Mouse (Mus musculus): Measurements from ENCODE around the gene Lrpprc. TPM values are rescaled to one million over a fixed set of nuclear protein-coding genes. Genes with fewer than 3 reads are reported as not detected.

Lrpprc gene
- polyA plus RNA-seq, 1 experiment from 2014 or later, result 50.7 TPM

GRCm38 (mm10) chr17:84752286-84752685 is 38.3 kb downstream of the Lrpprc start:
- H3K9me3 ChIP-seq (ENCODE audit: control insufficient read depth, low read length), result no peaks in the 10 kb centered on the region
- H3K4me1 ChIP-seq (replicated peaks; ENCODE audit: control insufficient read depth, insufficient read depth, low read length), result peaks cover 24% of the 10 kb centered on the region
- no peak overlapping the region for H3K9ac ChIP-seq
- DNase-seq (ENCODE audit: low spot score), result no peak
- H3K27me3 ChIP-seq (ENCODE audit: control insufficient read depth, insufficient read depth, low read length), result no peaks in the 10 kb centered on the region
- H3K36me3 ChIP-seq (replicated peaks; ENCODE audit: control insufficient read depth, insufficient read depth), result peaks cover 10% of the 10 kb centered on the region; the same call in 1 of the 2 replicates
- no peak for ATAC-seq (ENCODE audit: low FRiP score)
- no peak overlapping the region for H3K4me2 ChIP-seq (replicated peaks)
- no peak overlapping the region for H3K27ac ChIP-seq
- H3K4me3 ChIP-seq (replicated peaks; ENCODE audit: low read length), result no peak overlapping the region
- WGBS, result 76% methylated on average over 2 of the region's 2 CpGs

- WGBS, result 41% methylated on average over 8 of the region's 8 CpGs
- Histone ChIP-seq H3K9me3 (ENCODE audit: control insufficient read depth, low read length) (no peaks in the 10 kb centered on the region), H3K27me3 (ENCODE audit: control insufficient read depth, insufficient read depth, low read length) (no peaks in the 10 kb centered on the region), H3K9ac (no peak overlapping the region), H3K4me2 (replicated peaks) (no peak overlapping the region), H3K27ac (no peak overlapping the region), H3K36me3 (replicated peaks; ENCODE audit: control insufficient read depth, insufficient read depth) (peaks cover 10% of the 10 kb centered on the region; the same call in 1 of the 2 replicates), H3K4me3 (replicated peaks; ENCODE audit: low read length) (no peak overlapping the region), H3K4me1 (replicated peaks; ENCODE audit: control insufficient read depth, insufficient read depth, low read length) (peaks cover 24% of the 10 kb centered on the region)
- ATAC-seq (ENCODE audit: low FRiP score) (0 out of 2 replicates have a peak, but pooled peaks have one; percentile 49), DNase-seq (ENCODE audit: low spot score) (no peak)
Measured at GRCm38 (mm10) chr17:84751630-84752191, 38.9 kb downstream of the Lrpprc start.

- no peaks in the 10 kb centered on the region for H3K27me3 ChIP-seq (ENCODE audit: control insufficient read depth, insufficient read depth, low read length)
- no peak overlapping the region for H3K4me2 ChIP-seq (replicated peaks)
- H3K9me3 ChIP-seq (ENCODE audit: control insufficient read depth, low read length), result no peaks in the 10 kb centered on the region
- ATAC-seq (ENCODE audit: low FRiP score) (no peak), DNase-seq (ENCODE audit: low spot score) (no peak)
- H3K36me3 ChIP-seq (replicated peaks; ENCODE audit: control insufficient read depth, insufficient read depth), result peaks cover 10% of the 10 kb centered on the region; the same call in 1 of the 2 replicates
- peak overlapping the region; percentile 32; the same call in 1 of the 2 replicates for H3K27ac ChIP-seq
- H3K4me1 ChIP-seq (replicated peaks; ENCODE audit: control insufficient read depth, insufficient read depth, low read length), result peaks cover 31% of the 10 kb centered on the region
- no peak overlapping the region for H3K4me3 ChIP-seq (replicated peaks; ENCODE audit: low read length)
- H3K9ac ChIP-seq, result no peak overlapping the region
- WGBS, result 32% methylated on average over 4 of the region's 4 CpGs
Measured at GRCm38 (mm10) chr17:84750130-84750529, 40.5 kb downstream of the Lrpprc start.

GRCm38 (mm10) chr17:84749297-84749696 is 41.3 kb downstream of the Lrpprc start:
- peaks cover 39% of the 10 kb centered on the region for H3K4me1 ChIP-seq (replicated peaks; ENCODE audit: control insufficient read depth, insufficient read depth, low read length)
- peak; percentile 70 for DNase-seq (ENCODE audit: low spot score)

GRCm38 (mm10) chr17:84748152-84748682 is 42.4 kb downstream of the Lrpprc start:
- Histone ChIP-seq H3K9me3 (ENCODE audit: control insufficient read depth, low read length) (no peaks in the 10 kb centered on the region), H3K9ac (no peak overlapping the region), H3K4me2 (replicated peaks) (no peak overlapping the region), H3K4me3 (replicated peaks; ENCODE audit: low read length) (no peak overlapping the region), H3K27me3 (ENCODE audit: control insufficient read depth, insufficient read depth, low read length) (no peaks in the 10 kb centered on the region), H3K27ac (0 out of 2 replicates have a peak overlapping the region, but pooled peaks have one; percentile 56), H3K36me3 (replicated peaks; ENCODE audit: control insufficient read depth, insufficient read depth) (peaks cover 10% of the 10 kb centered on the region; the same call in 1 of the 2 replicates), H3K4me1 (replicated peaks; ENCODE audit: control insufficient read depth, insufficient read depth, low read length) (peaks cover 41% of the 10 kb centered on the region)
- no peak for DNase-seq (ENCODE audit: low spot score)
- 86% methylated on average over 9 of the region's 9 CpGs for WGBS
- ATAC-seq (ENCODE audit: low FRiP score), result no peak

More at GRCm38 (mm10) chr17:84749297-84749696, 41.3 kb downstream of the Lrpprc start:
- H3K4me2 ChIP-seq (replicated peaks), result no peak overlapping the region
- ATAC-seq (ENCODE audit: low FRiP score), result peak; percentile 72
- H3K9me3 ChIP-seq (ENCODE audit: control insufficient read depth, low read length), result no peaks in the 10 kb centered on the region
- H3K27ac ChIP-seq, result peak overlapping the region; percentile 56
- H3K27me3 ChIP-seq (ENCODE audit: control insufficient read depth, insufficient read depth, low read length), result no peaks in the 10 kb centered on the region
- H3K9ac ChIP-seq, result no peak overlapping the region
- WGBS, result 34% methylated on average over 8 of the region's 8 CpGs
- H3K36me3 ChIP-seq (replicated peaks; ENCODE audit: control insufficient read depth, insufficient read depth), result peaks cover 10% of the 10 kb centered on the region; the same call in 1 of the 2 replicates
- no peak overlapping the region for H3K4me3 ChIP-seq (replicated peaks; ENCODE audit: low read length)

- Histone ChIP-seq H3K27me3 (ENCODE audit: control insufficient read depth, insufficient read depth, low read length) (no peaks in the 10 kb centered on the region), H3K9me3 (ENCODE audit: control insufficient read depth, low read length) (no peaks in the 10 kb centered on the region), H3K9ac (no peak overlapping the region), H3K4me1 (replicated peaks; ENCODE audit: control insufficient read depth, insufficient read depth, low read length) (peaks cover 38% of the 10 kb centered on the region), H3K4me3 (replicated peaks; ENCODE audit: low read length) (no peak overlapping the region), H3K27ac (no peak overlapping the region), H3K4me2 (replicated peaks) (no peak overlapping the region), H3K36me3 (replicated peaks; ENCODE audit: control insufficient read depth, insufficient read depth) (peaks cover 10% of the 10 kb centered on the region; the same call in 1 of the 2 replicates)
- ATAC-seq (ENCODE audit: low FRiP score) (peak; percentile 35; the same call in 1 of the 2 replicates), DNase-seq (ENCODE audit: low spot score) (no peak)
- WGBS, result 53% methylated on average over 6 of the region's 6 CpGs
Measured at GRCm38 (mm10) chr17:84747212-84747611, 43.4 kb downstream of the Lrpprc start.

GRCm38 (mm10) chr17:84745001-84745400 is 45.6 kb downstream of the Lrpprc start:
- DNase-seq (ENCODE audit: low spot score), result no peak
- Histone ChIP-seq H3K36me3 (replicated peaks; ENCODE audit: control insufficient read depth, insufficient read depth) (no peaks in the 10 kb centered on the region), H3K27ac (no peak overlapping the region), H3K4me1 (replicated peaks; ENCODE audit: control insufficient read depth, insufficient read depth, low read length) (peaks cover 32% of the 10 kb centered on the region), H3K27me3 (ENCODE audit: control insufficient read depth, insufficient read depth, low read length) (no peaks in the 10 kb centered on the region), H3K9me3 (ENCODE audit: control insufficient read depth, low read length) (no peaks in the 10 kb centered on the region), H3K4me2 (replicated peaks) (no peak overlapping the region), H3K9ac (no peak overlapping the region), H3K4me3 (replicated peaks; ENCODE audit: low read length) (no peak overlapping the region)
- ATAC-seq (ENCODE audit: low FRiP score), result no peak
- 42% methylated on average over 9 of the region's 9 CpGs for WGBS

- DNase-seq (ENCODE audit: low spot score) (no peak), ATAC-seq (ENCODE audit: low FRiP score) (no peak)
- WGBS, result 74% methylated on average over 4 of the region's 4 CpGs
- no peaks in the 10 kb centered on the region for H3K9me3 ChIP-seq (ENCODE audit: control insufficient read depth, low read length)
- no peak overlapping the region for H3K9ac ChIP-seq
- H3K36me3 ChIP-seq (replicated peaks; ENCODE audit: control insufficient read depth, insufficient read depth), result no peaks in the 10 kb centered on the region
- no peaks in the 10 kb centered on the region for H3K27me3 ChIP-seq (ENCODE audit: control insufficient read depth, insufficient read depth, low read length)
- H3K4me1 ChIP-seq (replicated peaks; ENCODE audit: control insufficient read depth, insufficient read depth, low read length), result peaks cover 26% of the 10 kb centered on the region
- no peak overlapping the region for H3K4me3 ChIP-seq (replicated peaks; ENCODE audit: low read length)
- H3K27ac ChIP-seq, result no peak overlapping the region
- H3K4me2 ChIP-seq (replicated peaks), result no peak overlapping the region
Measured at GRCm38 (mm10) chr17:84744256-84744655, 46.3 kb downstream of the Lrpprc start.

- DNase-seq (ENCODE audit: low spot score) (no peak), ATAC-seq (ENCODE audit: low FRiP score) (no peak)
- Histone ChIP-seq H3K4me1 (replicated peaks; ENCODE audit: control insufficient read depth, insufficient read depth, low read length) (no peaks in the 10 kb centered on the region), H3K27ac (no peak overlapping the region), H3K9me3 (ENCODE audit: control insufficient read depth, low read length) (no peaks in the 10 kb centered on the region), H3K4me2 (replicated peaks) (no peak overlapping the region), H3K27me3 (ENCODE audit: control insufficient read depth, insufficient read depth, low read length) (no peaks in the 10 kb centered on the region), H3K9ac (no peak overlapping the region), H3K36me3 (replicated peaks; ENCODE audit: control insufficient read depth, insufficient read depth) (peaks cover 6% of the 10 kb centered on the region), H3K4me3 (replicated peaks; ENCODE audit: low read length) (no peak overlapping the region)
- 85% methylated on average over 9 of the region's 9 CpGs for WGBS
Measured at GRCm38 (mm10) chr17:84738073-84738797, 52.4 kb downstream of the Lrpprc start.
